Mouse (Mus musculus) c-Kit-positive CD71-positive TER-119-negative erythroid progenitor cells, embryonic 14.5 days (primary cell): Measurements from ENCODE around the gene Rtca.

Experiments
- DNase-seq: peaks from one replicate; pipeline ENCODE4 v3.0.0-alpha.2; 2013; ENCODE audit warnings: low read depth

Rtca gene

DNA sequence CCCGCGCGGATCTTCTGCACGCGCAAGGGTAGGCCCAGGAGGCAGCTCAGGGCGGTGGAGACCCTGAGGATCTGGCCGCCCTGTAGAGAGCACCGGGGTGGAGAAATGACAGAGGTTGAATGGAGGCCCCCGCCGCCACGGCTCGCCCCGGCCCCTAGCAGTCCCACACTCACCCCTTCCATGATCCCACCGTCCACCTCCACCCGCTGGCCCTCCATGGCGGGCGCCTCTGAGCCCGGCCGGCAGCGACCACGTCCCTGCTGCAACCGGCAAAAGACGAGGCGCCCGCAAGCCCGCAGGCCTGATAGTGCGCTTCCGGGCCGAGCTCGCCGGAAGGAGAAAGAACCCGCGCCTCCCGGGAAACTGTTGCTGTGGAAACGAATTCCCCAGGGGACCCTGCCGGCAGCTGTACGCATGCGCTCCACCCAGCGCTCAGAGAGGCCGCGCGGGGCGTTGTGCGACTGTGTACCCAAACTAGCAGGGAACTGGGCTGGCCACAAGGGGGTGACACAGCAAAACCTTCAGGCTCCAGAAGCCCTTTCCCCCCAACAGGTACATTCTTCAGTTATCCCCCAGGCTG is at the start of gene Rtca:
Gene Rtca (minus strand): TSS at position 437 of the 580 bp plus-strand sequence.
- DNase-seq = peak; percentile 95

DNA sequence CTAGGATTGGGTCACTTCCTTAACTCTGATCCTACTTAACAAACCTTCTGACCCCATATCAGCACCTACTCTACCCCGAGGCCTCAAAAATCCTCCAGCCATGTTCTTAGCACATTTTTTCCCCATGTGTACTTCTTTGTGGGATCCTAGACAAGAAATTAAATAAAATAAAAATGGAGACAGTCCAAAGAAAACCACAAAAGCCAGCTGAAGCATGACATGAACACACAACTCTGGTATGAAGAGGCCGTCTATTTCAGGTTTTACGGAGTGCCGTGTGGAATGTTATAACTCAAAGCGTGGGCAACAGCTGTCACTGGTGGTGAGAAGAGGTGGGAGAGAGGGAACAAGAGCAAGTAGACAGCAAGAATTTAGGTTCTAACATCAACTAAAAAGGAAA is 43.4 kb upstream of the Rtca start:
- DNase-seq = no peak

DNA sequence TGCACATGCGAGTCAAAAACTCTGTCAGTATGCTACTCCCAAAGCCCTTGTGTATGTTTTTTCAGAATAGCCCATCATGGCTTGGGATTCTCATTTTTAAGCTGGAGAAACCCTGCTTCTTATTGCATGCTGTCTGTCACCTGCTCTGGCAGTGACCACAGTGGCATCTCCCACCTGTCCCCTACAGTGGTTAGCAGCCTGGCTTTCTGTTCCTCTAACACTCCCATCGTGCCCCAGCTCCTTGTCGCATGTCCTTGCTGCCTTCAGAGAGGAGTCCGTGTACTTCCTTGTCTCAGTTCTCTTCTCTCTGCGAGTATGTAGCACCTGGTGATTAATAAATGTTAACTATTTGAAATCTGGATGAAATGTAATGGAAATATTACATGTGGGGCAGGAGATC is 39.4 kb upstream of the Rtca start:
- no peak for DNase-seq

DNA sequence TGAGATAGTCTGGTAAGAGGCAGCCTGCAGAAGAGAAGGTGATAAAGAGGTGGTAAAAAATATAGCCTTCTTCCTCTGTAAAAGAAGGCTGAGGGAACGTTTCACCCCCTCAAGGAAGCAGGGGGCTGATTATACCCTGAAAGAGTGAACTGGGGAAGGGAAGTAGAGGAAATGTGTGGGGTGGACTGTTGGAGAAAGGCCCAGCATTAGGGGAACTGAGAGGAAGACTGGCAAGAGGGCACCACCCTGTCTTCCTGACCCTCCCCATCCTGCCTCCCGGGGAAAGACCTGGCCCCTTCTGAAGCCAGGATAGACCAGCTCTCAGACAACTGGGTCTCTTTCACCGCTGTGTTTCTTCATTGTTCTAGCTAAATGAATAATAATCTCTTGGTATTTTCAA is 34.5 kb upstream of the Rtca start:
- DNase-seq = no peak

DNA sequence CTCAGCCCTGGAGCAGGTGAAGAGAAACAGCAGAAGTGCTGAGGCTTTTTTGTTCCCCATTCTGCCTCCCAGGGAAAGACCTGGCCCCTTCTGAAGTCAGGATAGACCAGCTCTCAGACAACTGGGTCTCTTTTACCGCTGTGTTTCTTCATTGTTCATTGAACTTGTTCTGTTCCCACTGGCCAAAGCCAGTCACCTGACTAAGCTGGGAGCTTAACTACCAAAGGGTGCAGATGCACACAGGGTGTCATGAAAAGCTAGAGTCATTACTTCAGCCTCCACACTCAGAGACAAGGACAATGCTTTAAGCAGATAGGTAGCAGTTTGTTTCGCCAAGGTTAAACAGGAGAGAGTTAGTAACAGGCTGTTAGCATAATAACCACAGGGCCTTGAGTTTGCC is 34.1 kb upstream of the Rtca start:
- DNase-seq = no peak

DNA sequence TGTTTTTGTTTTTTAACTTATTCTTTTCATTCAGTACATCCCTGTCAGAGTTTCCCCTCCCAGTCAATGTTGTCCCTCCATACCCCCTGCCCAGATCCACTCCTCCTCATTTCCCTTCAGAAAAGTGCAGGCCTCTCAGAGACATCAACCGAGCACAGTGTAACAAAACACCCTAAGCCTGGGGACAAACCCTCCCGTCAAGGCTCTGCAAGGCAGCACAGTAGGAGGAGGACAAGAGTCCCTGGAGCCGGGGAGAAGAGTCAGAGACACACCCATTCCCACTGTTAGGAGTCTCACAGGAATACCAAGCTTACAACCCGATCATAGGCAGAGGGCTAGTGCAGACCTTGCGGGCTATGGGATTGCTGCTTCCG is 29.2 kb upstream of the Rtca start:
- DNase-seq = no peak

DNA sequence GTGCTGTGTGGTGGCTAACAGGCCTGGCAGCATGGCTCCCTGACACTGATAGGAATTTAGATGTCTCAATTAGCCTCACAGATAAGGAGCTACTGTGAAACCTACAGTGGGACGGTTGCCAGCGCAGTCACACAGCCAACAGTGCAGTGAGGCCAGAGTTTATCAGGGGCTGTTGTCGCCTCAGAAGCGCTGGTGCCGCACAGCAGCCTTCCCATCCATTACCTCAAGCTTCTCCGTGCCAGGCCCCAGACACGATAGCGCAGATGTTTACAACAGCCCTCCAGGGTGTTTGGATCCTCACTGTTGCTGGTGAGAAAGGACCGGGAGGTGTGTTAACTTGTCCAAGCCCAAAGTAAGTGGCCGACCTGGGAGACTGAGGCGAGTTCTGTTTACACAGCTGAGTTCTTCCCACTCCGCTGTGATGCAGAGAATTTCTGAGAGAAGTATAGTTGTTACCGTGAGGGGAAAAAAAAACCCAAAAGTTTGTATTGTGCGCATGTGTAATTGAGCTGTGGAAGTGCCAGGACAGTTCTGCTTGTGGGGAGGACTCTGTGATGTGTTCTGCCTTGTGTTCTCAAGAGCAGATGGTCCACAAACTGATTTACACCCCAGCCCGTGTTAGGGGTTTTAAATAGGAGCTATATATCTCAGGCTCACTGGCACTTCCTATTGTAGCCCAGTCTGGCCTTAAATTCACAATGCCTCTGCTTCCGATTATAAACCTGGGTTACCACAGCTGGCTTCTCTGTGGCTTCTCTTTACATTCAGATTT is 28.6 kb upstream of the Rtca start:
- no peak for DNase-seq

DNA sequence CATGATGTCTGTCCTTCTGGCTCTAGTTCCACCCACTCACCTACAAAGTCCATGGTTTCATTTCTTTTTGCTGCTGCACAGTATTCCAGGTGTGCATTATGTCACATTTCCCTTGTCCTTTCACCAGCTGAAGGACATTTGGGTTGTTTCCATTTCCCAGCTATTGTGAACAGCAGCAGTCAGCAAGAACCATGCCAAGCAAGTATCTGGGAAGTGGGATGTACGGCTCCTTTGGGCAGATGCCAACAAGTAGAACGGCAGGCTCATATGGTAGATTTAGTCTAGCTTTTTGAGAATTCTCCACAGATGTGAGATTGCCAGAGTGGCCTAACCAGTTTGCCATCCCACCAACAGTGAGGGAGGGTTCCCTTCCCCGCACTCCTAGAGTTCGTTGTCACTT is 22.8 kb upstream of the Rtca start:
- no peak for DNase-seq

DNA sequence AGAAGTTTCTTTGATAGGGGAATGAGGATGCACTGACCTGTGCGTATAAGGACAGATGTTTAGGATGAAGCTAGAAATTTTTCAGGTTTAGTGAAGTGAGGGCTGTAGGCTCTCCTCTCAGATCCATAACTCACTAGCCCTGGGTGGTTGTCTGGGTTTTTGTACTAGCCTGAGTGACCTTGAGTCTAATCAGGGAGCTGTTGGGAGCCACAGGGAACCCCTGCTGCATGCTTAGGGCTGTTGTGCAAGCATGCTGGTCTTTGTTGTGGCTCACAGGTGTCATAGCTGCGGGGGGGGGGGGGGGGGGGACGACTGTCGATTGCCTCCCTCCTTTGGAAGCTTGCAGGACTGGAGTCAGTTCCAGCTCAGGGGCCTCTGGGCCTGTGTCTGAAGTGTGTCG is 21.7 kb upstream of the Rtca start:
- DNase-seq = no peak

DNA sequence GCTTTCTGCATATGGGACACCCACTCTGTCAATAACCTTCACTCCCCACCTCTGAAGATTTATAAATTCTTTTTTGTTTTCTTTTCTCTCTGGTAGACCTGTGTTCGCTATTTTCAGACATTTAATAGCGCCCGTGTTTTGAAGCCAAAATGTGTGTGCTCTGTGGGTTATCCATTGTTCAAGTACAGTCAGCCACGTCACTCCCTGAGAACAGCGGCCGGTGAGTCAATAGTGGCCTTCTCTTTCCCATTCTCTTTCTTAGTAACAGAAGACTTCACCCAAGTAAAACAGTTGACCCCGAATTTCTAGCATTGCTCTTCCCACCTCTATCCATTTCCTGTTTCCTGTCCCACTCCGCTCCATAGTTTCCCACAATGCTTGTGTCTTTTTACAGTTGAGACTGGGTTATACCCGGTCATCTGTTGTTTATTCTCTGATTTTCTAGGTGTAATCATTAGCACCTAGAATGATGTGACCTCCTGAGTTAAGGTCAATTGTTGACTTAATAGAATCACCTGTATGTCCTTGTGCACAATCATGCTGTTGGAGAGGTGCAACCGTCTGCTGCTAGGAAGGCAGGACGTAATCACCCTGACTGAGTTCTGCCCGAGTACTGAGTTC is 12.2 kb upstream of the Rtca start:
- DNase-seq = no peak

DNA sequence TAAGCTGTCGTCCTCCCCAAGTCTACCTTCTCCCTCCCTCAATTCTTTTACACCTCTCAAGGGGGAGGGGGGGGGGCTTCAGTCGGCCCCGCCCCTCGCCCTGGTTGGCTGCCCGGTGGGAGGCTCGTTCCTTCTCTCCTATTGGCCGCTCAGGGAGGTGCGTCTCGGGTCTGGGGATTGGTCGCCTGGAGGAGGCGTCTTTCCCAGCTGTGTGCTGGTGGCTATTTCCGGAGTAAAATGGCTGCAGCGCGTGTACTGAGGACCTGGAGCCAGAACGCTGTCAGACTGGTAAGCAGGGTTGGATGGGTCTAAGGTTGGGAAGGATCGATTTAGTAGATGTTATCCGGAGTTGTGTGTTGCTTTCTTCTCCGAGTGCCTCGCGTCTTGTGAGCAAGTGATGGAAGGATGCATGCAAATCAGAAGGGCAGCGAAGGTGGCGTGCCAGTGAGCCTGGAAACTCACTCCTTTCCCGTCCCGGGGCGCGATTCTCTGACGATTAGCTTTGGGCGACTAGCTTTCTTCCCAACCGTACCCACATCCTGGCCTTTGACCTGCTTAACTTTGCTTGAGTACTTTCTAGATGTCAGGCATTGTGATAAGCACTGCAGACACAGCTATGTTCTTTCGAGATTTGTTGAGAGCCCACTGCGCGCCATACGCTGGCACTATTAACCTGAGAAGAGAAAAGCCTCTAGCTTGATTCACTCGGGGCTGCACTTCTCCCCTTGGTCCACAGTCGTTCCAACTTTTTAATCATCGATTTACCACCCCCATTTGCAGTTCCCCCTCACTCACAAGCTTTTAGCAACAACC is 5.1 kb upstream of the Rtca start, which contains the start of gene Dbt:
Gene Dbt (plus strand): TSS at position 167 of the 813 bp plus-strand sequence.
- peak; percentile 74 for DNase-seq

DNA sequence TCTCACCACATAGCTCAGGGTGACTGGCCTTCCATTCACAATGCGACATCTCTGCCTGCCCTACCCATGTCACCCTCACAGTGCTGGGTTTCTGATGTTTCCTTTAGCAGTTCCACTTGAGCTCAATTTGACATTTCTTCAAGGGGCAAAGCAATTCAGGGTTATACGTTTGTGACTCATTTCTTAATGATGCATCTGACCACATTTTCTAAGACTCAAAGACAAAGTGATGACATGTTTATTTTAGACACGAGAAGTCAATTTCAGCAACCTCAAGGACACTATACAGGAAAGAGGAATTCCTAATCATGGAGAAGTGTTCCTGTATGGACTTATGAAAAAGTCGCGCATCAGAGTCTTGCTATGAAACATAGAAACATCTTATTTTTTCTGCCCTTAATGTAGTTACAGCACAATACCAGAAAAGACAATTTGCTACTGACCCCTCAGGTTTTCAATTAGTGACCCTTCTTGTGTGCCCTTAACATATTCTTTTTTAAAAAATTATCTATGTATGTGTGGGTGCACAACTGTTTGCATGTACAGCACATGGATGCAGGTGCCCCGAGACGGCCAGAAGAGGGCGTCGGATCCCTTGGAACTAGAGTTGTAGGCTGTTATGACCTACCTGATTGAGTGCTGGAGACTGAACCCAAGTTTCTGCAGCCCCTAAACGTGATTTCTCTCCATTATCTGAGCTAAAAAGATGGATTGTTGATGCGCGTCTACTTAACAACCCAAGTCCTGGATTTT is 4.3 kb upstream of the Rtca start:
- DNase-seq = peak; percentile 31

DNA sequence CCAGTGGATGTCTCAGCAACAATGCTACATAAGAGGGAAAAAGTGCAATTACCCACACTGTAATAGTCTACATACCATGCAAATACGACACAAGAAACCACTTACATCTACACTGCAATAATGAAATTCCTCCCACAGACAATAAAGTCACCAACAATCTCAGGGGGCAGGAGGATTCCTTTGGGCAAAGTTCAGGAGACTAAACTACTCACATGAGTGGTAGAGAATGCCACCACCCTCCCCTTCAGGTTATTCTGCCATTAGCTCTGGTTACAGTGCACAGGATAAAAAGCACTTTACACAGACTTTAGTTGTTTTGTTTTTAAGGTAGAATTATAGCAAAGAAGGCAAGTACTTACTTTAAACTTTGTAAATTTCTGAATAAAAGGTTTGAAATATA is 12.3 kb downstream of the Rtca start:
- no peak for DNase-seq

DNA sequence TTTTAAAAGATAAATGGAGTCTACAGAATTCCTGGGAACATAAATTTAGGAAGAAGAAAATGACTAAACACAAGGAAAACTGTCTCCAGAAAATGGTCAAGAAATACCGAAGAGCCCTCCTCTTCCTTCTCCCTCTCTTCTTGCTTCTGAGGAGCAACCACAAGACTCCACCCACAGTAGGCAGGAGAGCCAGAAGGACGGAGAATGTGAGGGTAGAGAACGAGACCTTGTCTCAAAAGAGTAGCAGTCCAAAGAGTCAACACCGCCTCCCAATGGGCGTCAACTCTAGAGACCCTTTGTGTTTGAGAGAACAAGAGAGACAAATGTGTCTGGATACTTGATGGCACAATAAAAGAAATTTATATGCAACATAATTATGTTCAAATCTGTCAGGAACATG is 14.3 kb downstream of the Rtca start:
- no peak for DNase-seq

DNA sequence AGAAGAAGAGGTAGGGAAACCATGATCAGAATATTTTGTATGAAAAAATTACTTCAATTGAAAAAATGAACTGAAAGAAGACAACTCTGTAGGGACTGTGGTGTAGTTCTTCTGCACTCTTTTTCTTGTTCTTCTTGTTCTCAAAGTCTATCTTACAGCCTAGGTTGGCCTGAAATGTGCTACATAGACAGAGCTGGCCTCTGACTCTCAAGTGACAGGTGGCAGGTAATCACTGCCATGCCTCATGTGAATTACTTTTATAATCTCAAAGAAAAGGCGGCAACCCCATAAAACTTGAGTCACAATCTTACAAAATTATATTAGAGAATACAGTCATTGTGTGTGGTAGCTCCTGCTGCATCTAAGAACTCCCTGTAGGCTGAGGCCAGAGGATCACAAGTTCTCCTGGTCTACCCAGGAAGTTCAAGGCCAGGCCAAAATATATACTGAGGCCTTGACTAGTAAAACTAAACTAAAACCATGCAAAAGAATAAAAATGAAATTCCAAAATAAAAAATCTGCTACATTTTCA is 16.0 kb downstream of the Rtca start:
- DNase-seq = no peak

DNA sequence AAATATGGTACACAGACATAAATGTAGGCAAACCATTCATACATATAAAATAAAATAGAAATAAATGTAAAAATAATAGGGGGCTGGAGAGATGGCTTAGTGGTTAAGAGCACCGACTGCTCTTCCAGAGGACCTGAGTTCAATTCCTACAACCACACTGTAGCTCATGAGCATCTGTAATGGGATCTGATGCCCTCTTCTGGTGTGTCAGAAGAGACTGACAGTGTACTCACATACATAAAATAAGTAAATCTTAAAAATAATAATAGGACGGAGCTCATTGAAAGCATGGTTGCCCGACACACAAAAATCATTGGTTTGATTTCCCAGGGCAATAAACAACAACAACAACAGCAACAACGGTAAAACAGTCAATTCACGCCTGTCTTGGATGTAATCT is 17.1 kb downstream of the Rtca start:
- DNase-seq = no peak

DNA sequence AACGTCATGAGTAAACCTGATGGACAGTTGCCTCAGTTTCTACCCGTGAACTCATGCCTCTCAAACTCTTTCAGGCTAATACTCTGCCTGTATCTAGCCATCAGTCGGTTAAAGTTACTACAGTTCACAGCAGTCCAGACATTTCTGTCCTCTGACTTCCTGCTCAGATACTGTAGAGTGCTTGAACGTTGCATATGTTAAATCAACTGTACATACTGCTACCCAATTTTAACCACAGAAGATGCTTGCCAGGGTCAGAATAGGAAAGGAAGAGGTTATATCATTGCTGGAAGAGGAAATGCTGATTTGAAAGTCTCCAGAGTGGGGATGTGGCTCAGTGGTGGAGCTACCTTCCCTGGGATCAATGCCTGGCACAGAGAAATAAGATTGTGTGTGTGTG is 24.7 kb downstream of the Rtca start:
- DNase-seq = no peak

DNA sequence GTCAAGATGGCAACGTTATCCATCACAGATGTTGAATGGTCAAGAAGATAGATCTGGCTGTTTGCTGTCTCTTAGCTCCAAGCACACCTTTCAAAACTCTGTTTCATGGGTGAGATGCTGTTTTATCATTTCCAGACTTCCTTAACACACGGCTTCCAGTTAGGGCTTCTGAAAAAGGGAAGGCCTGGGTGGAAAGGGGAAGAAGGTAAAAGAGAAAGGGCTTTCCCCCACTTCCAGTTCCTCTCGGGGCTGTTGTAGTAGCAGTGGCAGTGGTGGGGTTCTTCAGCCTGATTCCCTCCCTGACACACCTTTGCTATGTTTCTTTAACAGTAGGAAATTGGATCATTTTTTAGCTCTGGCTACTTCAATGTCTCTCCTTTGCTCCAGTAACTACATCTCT is 25.3 kb downstream of the Rtca start:
- no peak for DNase-seq

DNA sequence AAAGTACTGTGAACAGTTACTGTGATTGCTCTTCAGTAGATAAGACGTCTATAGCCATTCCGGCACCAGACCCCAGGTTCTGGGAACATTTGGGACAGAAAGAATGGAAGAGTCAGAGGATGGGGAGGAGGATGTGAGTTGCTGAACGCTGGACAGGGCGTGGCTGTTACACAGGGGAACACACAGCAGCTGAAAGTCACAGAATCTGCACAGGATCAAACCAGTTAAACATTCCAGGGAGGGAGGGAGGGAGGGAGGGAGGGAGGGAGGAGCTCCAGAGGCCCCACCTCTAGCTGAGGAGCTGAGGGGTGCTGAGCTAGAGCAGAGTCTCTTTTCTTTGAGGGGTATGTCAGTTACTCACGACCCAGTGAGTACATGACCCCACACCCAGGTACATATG is 27.1 kb downstream of the Rtca start:
- no peak for DNase-seq

DNA sequence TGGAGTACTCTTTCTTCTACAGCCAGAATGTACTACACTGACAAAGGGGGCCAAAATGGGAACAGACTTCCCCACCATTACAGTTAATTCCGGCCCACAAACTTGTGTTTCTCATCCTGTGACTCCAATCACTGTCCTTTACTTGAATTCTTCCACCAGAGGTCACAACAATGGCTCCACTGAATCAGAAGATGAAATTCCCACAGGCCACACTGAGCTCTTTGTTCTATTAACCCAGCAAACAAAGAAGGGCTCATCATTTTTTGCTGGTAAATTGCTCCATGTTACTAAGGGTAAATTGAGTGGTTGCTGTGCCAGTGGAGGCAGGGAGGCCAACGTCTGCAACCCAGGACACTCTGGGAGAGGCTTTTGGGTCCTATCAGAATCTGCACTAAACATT is 27.9 kb downstream of the Rtca start:
- DNase-seq = no peak

DNA sequence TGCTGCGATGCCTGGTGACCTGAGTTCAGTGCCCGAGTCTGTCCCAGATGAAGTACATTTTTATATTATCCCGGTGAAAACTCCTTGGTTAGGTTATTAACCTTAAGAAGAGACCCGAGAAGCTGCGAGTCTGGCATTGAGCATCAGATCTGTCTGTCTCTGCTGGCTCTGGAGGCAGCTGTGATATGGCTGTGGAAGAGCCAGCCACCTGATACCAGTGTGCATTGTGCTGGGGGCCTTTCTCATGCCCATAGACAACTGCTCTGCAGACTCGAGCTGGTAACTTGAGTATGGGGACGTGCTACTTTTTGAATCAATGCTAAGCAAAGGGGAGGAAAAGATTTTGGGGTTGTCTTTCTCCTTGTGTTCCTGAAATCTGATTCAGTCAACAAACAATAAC is 30.7 kb downstream of the Rtca start:
- DNase-seq = no peak
